Mouse (Mus musculus): ENCODE data around the gene Ttc21b. TPM values are rescaled to one million over a fixed set of nuclear protein-coding genes. Genes with fewer than 3 reads are reported as not detected.

Ttc21b gene
- polyA plus RNA-seq, 1 experiment = 4.5 TPM

DNA sequence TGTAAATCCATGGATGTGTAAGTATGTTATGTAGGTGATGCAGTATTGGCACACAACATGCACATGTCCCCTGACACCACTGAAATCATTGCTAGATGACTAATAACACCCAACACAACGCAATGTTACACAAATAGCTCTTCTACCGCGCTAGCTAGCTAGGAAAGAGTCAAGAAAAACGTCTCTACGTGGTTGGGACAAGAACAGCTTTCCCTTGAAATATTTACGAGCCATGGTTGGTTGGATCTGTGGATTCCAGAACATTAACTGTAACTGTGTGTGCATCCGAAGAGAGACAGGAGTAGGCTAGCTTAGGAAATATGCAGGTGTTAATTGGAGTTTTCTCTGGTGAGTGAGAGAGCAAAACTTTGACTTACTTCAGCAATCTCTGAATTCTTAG, 35.5 kb downstream of the Ttc21b start:
- H3K4me3 ChIP-seq (ENCODE audit: insufficient read depth, poor library complexity, severe bottlenecking) = no peak overlapping the region
- H3K36me3 ChIP-seq (ENCODE audit: control insufficient read depth, insufficient read depth) = peaks cover 18% of the 10 kb centered on the region
- H3K79me3 ChIP-seq (ENCODE audit: low read depth) = no peaks in the 10 kb centered on the region
- TF ChIP-seq CEBPB (IDR thresholded peaks at IDR 0.05; ENCODE audit: low read depth) = no peak
- TF ChIP-seq FOSL1 (IDR thresholded peaks at IDR 0.05; ENCODE audit: insufficient read depth, low read length, poor library complexity, severe bottlenecking) = no peak
- TF ChIP-seq MAX (IDR thresholded peaks at IDR 0.05) = no peak
- no peak for TF ChIP-seq CTCF (IDR thresholded peaks at IDR 0.05; ENCODE audit: control insufficient read depth, insufficient read depth, insufficient read length)
- TF ChIP-seq MYOG (IDR thresholded peaks at IDR 0.05; ENCODE audit: control insufficient read depth, extremely low read depth, insufficient read length) = no peak
- no peak for TF ChIP-seq USF1 (IDR thresholded peaks at IDR 0.05; ENCODE audit: low read depth)
- no peak for TF ChIP-seq MYOD1 (IDR thresholded peaks at IDR 0.05; ENCODE audit: control insufficient read depth, insufficient read length, low read depth)
- H3K79me2 ChIP-seq (ENCODE audit: control insufficient read depth, insufficient read depth) = no peaks in the 10 kb centered on the region
- H3K27me3 ChIP-seq (ENCODE audit: control insufficient read depth, insufficient read depth, insufficient read length) = no peaks in the 10 kb centered on the region
- H3ac ChIP-seq (ENCODE audit: control insufficient read depth, insufficient read length, low read depth) = no peak overlapping the region

DNA sequence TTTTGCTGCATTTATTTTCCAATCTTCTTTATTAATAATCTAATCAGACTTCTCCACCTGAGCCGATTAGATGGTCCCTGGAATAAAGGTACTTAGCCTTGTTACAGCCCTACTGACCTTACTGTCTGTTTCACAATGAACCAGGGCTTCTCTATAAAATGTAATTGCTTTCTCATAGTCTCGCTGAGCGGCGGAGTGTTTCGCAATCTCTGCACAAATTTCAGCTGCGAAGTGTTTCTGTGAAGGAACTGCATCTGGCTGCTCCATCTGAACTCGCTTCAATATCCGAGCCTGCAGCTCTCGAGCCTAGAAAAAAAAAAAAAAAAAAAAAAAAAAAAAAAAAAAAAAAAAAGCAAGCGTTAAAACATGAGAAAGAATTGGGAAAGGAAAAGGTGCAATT, 46.5 kb downstream of the Ttc21b start:
- no peaks in the 10 kb centered on the region for H3K79me2 ChIP-seq (ENCODE audit: control insufficient read depth, insufficient read depth)
- no peaks in the 10 kb centered on the region for H3K79me3 ChIP-seq (ENCODE audit: low read depth)
- no peak overlapping the region for H3ac ChIP-seq (ENCODE audit: control insufficient read depth, insufficient read length, low read depth)
- no peaks in the 10 kb centered on the region for H3K27me3 ChIP-seq (ENCODE audit: control insufficient read depth, insufficient read depth, insufficient read length)
- peaks cover 38% of the 10 kb centered on the region for H3K36me3 ChIP-seq (ENCODE audit: control insufficient read depth, insufficient read depth)
- TF ChIP-seq CTCF (IDR thresholded peaks at IDR 0.05; ENCODE audit: control insufficient read depth, insufficient read depth, insufficient read length) = no peak
- no peak for TF ChIP-seq MAX (IDR thresholded peaks at IDR 0.05)
- TF ChIP-seq CEBPB (IDR thresholded peaks at IDR 0.05; ENCODE audit: low read depth) = no peak
- TF ChIP-seq USF1 (IDR thresholded peaks at IDR 0.05; ENCODE audit: low read depth) = no peak
- TF ChIP-seq MYOD1 (IDR thresholded peaks at IDR 0.05; ENCODE audit: control insufficient read depth, insufficient read length, low read depth) = no peak
- no peak for TF ChIP-seq FOSL1 (IDR thresholded peaks at IDR 0.05; ENCODE audit: insufficient read depth, low read length, poor library complexity, severe bottlenecking)
- TF ChIP-seq MYOG (IDR thresholded peaks at IDR 0.05; ENCODE audit: control insufficient read depth, extremely low read depth, insufficient read length) = no peak
- H3K4me3 ChIP-seq (ENCODE audit: insufficient read depth, poor library complexity, severe bottlenecking) = no peak overlapping the region

DNA sequence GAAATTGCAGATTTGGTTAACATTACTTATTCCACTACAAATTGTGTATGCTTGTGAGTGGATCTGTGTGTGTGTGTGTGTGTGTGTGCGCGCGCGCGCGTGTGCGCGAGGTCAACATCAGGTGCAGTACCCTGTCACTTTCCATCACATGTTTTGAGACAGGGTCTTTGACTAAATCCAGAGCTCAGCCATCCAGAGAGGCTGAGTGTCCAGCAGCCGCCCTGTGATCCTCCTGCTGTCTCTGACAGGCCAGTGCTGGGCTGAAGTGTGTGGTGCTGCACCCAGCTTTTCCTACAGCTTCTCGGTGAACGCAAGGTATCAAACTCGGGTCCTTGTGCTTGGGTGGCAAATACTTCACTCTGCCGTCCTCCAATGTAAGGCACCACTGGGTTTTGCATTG, 47.1 kb downstream of the Ttc21b start:
- Histone ChIP-seq H3K27me3 (ENCODE audit: control insufficient read depth, insufficient read depth, insufficient read length) (no peaks in the 10 kb centered on the region), H3ac (ENCODE audit: control insufficient read depth, insufficient read length, low read depth) (no peak overlapping the region), H3K4me3 (ENCODE audit: insufficient read depth, poor library complexity, severe bottlenecking) (no peak overlapping the region), H3K79me2 (ENCODE audit: control insufficient read depth, insufficient read depth) (no peaks in the 10 kb centered on the region), H3K79me3 (ENCODE audit: low read depth) (no peaks in the 10 kb centered on the region), H3K36me3 (ENCODE audit: control insufficient read depth, insufficient read depth) (peaks cover 34% of the 10 kb centered on the region)
- TF ChIP-seq MYOD1 (IDR thresholded peaks at IDR 0.05; ENCODE audit: control insufficient read depth, insufficient read length, low read depth) (no peak), FOSL1 (IDR thresholded peaks at IDR 0.05; ENCODE audit: insufficient read depth, low read length, poor library complexity, severe bottlenecking) (no peak), CTCF (IDR thresholded peaks at IDR 0.05; ENCODE audit: control insufficient read depth, insufficient read depth, insufficient read length) (no peak), USF1 (IDR thresholded peaks at IDR 0.05; ENCODE audit: low read depth) (no peak), CEBPB (IDR thresholded peaks at IDR 0.05; ENCODE audit: low read depth) (no peak)

DNA sequence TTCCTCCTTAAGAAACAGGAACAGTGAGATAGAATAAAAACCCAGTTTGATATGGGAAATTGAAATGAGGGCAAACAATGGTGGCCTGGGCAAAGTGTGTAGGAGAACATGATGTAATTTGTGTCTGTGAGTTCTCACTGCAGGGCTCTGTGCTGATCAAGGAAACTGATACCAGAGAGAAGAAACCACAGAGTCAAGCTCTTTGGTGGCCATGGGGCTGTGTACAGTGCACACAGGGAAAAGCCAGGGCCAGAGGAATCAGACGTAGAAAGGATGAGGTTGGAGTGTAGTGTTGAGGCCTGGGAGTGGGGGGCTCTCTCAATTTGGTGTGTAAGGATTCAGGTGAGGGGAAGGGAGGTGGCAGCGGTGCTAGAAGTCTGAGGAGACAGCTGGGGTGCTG, 49.6 kb downstream of the Ttc21b start:
- Histone ChIP-seq H3K79me2 (ENCODE audit: control insufficient read depth, insufficient read depth) (no peaks in the 10 kb centered on the region), H3K27me3 (ENCODE audit: control insufficient read depth, insufficient read depth, insufficient read length) (no peaks in the 10 kb centered on the region), H3K36me3 (ENCODE audit: control insufficient read depth, insufficient read depth) (peaks cover 28% of the 10 kb centered on the region), H3K4me3 (ENCODE audit: insufficient read depth, poor library complexity, severe bottlenecking) (no peak overlapping the region), H3ac (ENCODE audit: control insufficient read depth, insufficient read length, low read depth) (no peak overlapping the region), H3K79me3 (ENCODE audit: low read depth) (no peaks in the 10 kb centered on the region)
- TF ChIP-seq MYOD1 (IDR thresholded peaks at IDR 0.05; ENCODE audit: control insufficient read depth, insufficient read length, low read depth) (no peak), CEBPB (IDR thresholded peaks at IDR 0.05; ENCODE audit: low read depth) (no peak), MYOG (IDR thresholded peaks at IDR 0.05; ENCODE audit: control insufficient read depth, extremely low read depth, insufficient read length) (no peak), USF1 (IDR thresholded peaks at IDR 0.05; ENCODE audit: low read depth) (no peak), MAX (IDR thresholded peaks at IDR 0.05) (no peak), CTCF (IDR thresholded peaks at IDR 0.05; ENCODE audit: control insufficient read depth, insufficient read depth, insufficient read length) (no peak), FOSL1 (IDR thresholded peaks at IDR 0.05; ENCODE audit: insufficient read depth, low read length, poor library complexity, severe bottlenecking) (no peak)

DNA sequence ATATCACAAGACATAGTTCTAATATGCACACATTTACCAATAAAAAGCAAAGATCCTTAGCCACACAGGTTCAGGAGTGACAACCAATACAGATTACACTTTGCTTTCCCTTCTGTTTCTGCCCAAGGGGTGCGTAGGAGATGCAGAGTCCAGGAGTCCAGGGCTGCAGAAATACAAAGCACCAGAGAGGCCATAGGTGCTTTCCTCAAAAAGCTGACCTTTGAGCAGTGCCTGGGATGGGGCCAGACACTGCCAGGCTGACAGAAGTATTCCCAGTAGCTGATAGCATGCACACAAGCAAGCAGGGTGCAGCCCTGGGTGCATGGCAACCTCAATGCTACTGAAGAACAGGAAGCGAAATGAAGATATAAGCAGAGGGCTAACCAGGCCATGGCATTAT, 52.2 kb downstream of the Ttc21b start:
- Histone ChIP-seq H3K79me2 (ENCODE audit: control insufficient read depth, insufficient read depth) (no peaks in the 10 kb centered on the region), H3K79me3 (ENCODE audit: low read depth) (no peaks in the 10 kb centered on the region), H3K27me3 (ENCODE audit: control insufficient read depth, insufficient read depth, insufficient read length) (no peaks in the 10 kb centered on the region), H3K36me3 (ENCODE audit: control insufficient read depth, insufficient read depth) (peaks cover 33% of the 10 kb centered on the region), H3ac (ENCODE audit: control insufficient read depth, insufficient read length, low read depth) (no peak overlapping the region), H3K4me3 (ENCODE audit: insufficient read depth, poor library complexity, severe bottlenecking) (no peak overlapping the region)
- TF ChIP-seq MYOD1 (IDR thresholded peaks at IDR 0.05; ENCODE audit: control insufficient read depth, insufficient read length, low read depth) (no peak), FOSL1 (IDR thresholded peaks at IDR 0.05; ENCODE audit: insufficient read depth, low read length, poor library complexity, severe bottlenecking) (no peak), MYOG (IDR thresholded peaks at IDR 0.05; ENCODE audit: control insufficient read depth, extremely low read depth, insufficient read length) (no peak), MAX (IDR thresholded peaks at IDR 0.05) (no peak), USF1 (IDR thresholded peaks at IDR 0.05; ENCODE audit: low read depth) (no peak), CTCF (IDR thresholded peaks at IDR 0.05; ENCODE audit: control insufficient read depth, insufficient read depth, insufficient read length) (no peak), CEBPB (IDR thresholded peaks at IDR 0.05; ENCODE audit: low read depth) (no peak)

DNA sequence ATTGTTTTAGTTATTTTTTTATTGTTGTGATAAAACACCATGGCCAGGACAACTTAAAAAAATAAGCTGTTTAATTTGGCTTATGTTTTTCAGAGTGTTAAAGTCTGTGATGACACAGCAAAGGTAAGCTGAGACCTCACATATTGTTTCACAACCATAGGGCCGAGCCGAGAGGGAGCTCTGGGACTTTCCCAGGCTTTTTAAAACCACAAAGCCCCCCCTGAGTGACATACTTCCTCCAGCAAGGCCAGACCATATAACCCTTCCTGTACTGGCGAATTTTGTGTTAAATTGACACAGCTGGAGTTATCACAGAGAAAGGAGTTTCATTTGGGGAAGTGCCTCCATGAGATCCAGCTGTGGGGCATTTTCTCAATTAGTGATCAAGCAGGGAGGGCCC, 56.2 kb downstream of the Ttc21b start:
- Histone ChIP-seq H3K79me3 (ENCODE audit: low read depth) (no peaks in the 10 kb centered on the region), H3K79me2 (ENCODE audit: control insufficient read depth, insufficient read depth) (no peaks in the 10 kb centered on the region), H3K27me3 (ENCODE audit: control insufficient read depth, insufficient read depth, insufficient read length) (no peaks in the 10 kb centered on the region), H3K4me3 (ENCODE audit: insufficient read depth, poor library complexity, severe bottlenecking) (no peak overlapping the region), H3ac (ENCODE audit: control insufficient read depth, insufficient read length, low read depth) (no peak overlapping the region), H3K36me3 (ENCODE audit: control insufficient read depth, insufficient read depth) (peaks cover 12% of the 10 kb centered on the region)
- TF ChIP-seq FOSL1 (IDR thresholded peaks at IDR 0.05; ENCODE audit: insufficient read depth, low read length, poor library complexity, severe bottlenecking) = no peak
- no peak for TF ChIP-seq USF1 (IDR thresholded peaks at IDR 0.05; ENCODE audit: low read depth)
- no peak for TF ChIP-seq CTCF (IDR thresholded peaks at IDR 0.05; ENCODE audit: control insufficient read depth, insufficient read depth, insufficient read length)
- no peak for TF ChIP-seq MAX (IDR thresholded peaks at IDR 0.05)
- TF ChIP-seq MYOD1 (IDR thresholded peaks at IDR 0.05; ENCODE audit: control insufficient read depth, insufficient read length, low read depth) = no peak
- no peak for TF ChIP-seq MYOG (IDR thresholded peaks at IDR 0.05; ENCODE audit: control insufficient read depth, extremely low read depth, insufficient read length)
- no peak for TF ChIP-seq CEBPB (IDR thresholded peaks at IDR 0.05; ENCODE audit: low read depth)

All from C2C12 (cell line).